Mouse (Mus musculus): ENCODE measurements around the gene Vps29. TPM values are rescaled to one million over a fixed set of nuclear protein-coding genes. Genes with fewer than 3 reads are reported as not detected.

The Vps29 gene
- polyA plus RNA-seq, 1 experiment, result 139 TPM

- H3K4me3 ChIP-seq, result no peak overlapping the region
- TF ChIP-seq REST (IDR thresholded peaks at IDR 0.05; ENCODE audit: insufficient read depth, insufficient read length) (no peak), POLR2A (IDR thresholded peaks at IDR 0.05; ENCODE audit: insufficient read length, low read depth) (no peak)
Observed at GRCm38 (mm10) chr5:122343768-122344167, 10.4 kb upstream of the Vps29 start.

GRCm38 (mm10) chr5:122344260-122344659 lies 9.9 kb upstream of the Vps29 start:
- Histone ChIP-seq H3K36me3 (ENCODE audit: control insufficient read depth, insufficient read depth) (no peaks in the 10 kb centered on the region), H3K4me3 (no peak overlapping the region), H3K27me3 (ENCODE audit: control insufficient read depth, insufficient read depth, insufficient read length) (no peaks in the 10 kb centered on the region), H3K79me2 (ENCODE audit: control insufficient read depth, insufficient read depth) (no peaks in the 10 kb centered on the region), H3ac (ENCODE audit: control insufficient read depth, insufficient read length) (no peak overlapping the region), H3K4me2 (ENCODE audit: low read depth) (no peak overlapping the region)
- no peak for TF ChIP-seq TCF3 (IDR thresholded peaks at IDR 0.05; ENCODE audit: insufficient read length, low read depth)
- TF ChIP-seq CEBPB (IDR thresholded peaks at IDR 0.05; ENCODE audit: insufficient read depth, poor library complexity, severe bottlenecking), result no peak
- TF ChIP-seq MYOD1 (IDR thresholded peaks at IDR 0.05; ENCODE audit: control insufficient read depth in 1 of 3, insufficient read length in 2 of 3, low read depth in 2 of 3), result no peak
- no peak for TF ChIP-seq SRF (IDR thresholded peaks at IDR 0.05; ENCODE audit: control insufficient read depth, insufficient read length, low read depth)
- TF ChIP-seq E2F4 (IDR thresholded peaks at IDR 0.05; ENCODE audit: insufficient read depth), result no peak
- no peak for TF ChIP-seq REST (IDR thresholded peaks at IDR 0.05; ENCODE audit: insufficient read depth, insufficient read length)
- TF ChIP-seq POLR2A (IDR thresholded peaks at IDR 0.05; ENCODE audit: insufficient read length, low read depth), result no peak
- TF ChIP-seq MYOG (IDR thresholded peaks at IDR 0.05; ENCODE audit: control insufficient read depth in 1 of 3, insufficient read depth in 1 of 3, insufficient read length in 2 of 3, low read depth in 2 of 3), result no peak
- no peak for TF ChIP-seq MAX (IDR thresholded peaks at IDR 0.05; ENCODE audit: low read depth)
- TF ChIP-seq TCF12 (IDR thresholded peaks at IDR 0.05; ENCODE audit: insufficient read depth, poor library complexity, severe bottlenecking), result no peak
- TF ChIP-seq USF1 (IDR thresholded peaks at IDR 0.05; ENCODE audit: low read depth), result no peak
- TF ChIP-seq POLR2AphosphoS2 (IDR thresholded peaks at IDR 0.05; ENCODE audit: insufficient read length, low read depth), result no peak

More at GRCm38 (mm10) chr5:122343768-122344167, 10.4 kb upstream of the Vps29 start:
- no peaks in the 10 kb centered on the region for H3K27me3 ChIP-seq (ENCODE audit: control insufficient read depth, insufficient read depth, insufficient read length)
- no peaks in the 10 kb centered on the region for H3K79me2 ChIP-seq (ENCODE audit: control insufficient read depth, insufficient read depth)
- no peak overlapping the region for H3ac ChIP-seq (ENCODE audit: control insufficient read depth, insufficient read length)
- no peaks in the 10 kb centered on the region for H3K36me3 ChIP-seq (ENCODE audit: control insufficient read depth, insufficient read depth)
- no peak overlapping the region for H3K4me2 ChIP-seq (ENCODE audit: low read depth)

- no peak overlapping the region for H3K4me2 ChIP-seq (ENCODE audit: low read depth)
- no peaks in the 10 kb centered on the region for H3K79me2 ChIP-seq (ENCODE audit: control insufficient read depth, insufficient read depth)
- H3K36me3 ChIP-seq (ENCODE audit: control insufficient read depth, insufficient read depth), result no peaks in the 10 kb centered on the region
- no peak overlapping the region for H3ac ChIP-seq (ENCODE audit: control insufficient read depth, insufficient read length)
- peaks cover 4% of the 10 kb centered on the region for H3K27me3 ChIP-seq (ENCODE audit: control insufficient read depth, insufficient read depth, insufficient read length)
- no peak for TF ChIP-seq SRF (IDR thresholded peaks at IDR 0.05; ENCODE audit: control insufficient read depth, insufficient read length, low read depth)
- H3K4me3 ChIP-seq, result no peak overlapping the region
Observed at GRCm38 (mm10) chr5:122345777-122346176, 8.4 kb upstream of the Vps29 start.

GRCm38 (mm10) chr5:122354492-122355067 lies 411 bp downstream of the Vps29 start:
- Histone ChIP-seq H3K79me2 (ENCODE audit: control insufficient read depth, insufficient read depth) (peaks cover 45% of the 10 kb centered on the region), H3K4me2 (ENCODE audit: low read depth) (peak overlapping the region; percentile 84), H3K36me3 (ENCODE audit: control insufficient read depth, insufficient read depth) (no peaks in the 10 kb centered on the region), H3ac (ENCODE audit: control insufficient read depth, insufficient read length) (peak overlapping the region; percentile 57), H3K27me3 (ENCODE audit: control insufficient read depth, insufficient read depth, insufficient read length) (peaks cover 3% of the 10 kb centered on the region), H3K4me3 (peak overlapping the region; percentile 54)
- TF ChIP-seq POLR2A (IDR thresholded peaks at IDR 0.05; ENCODE audit: insufficient read length, low read depth), result peak; percentile 40
- TF ChIP-seq SRF (IDR thresholded peaks at IDR 0.05; ENCODE audit: control insufficient read depth, insufficient read length, low read depth), result no peak
- TF ChIP-seq MYOG (IDR thresholded peaks at IDR 0.05; ENCODE audit: control insufficient read depth in 1 of 3, insufficient read depth in 1 of 3, insufficient read length in 2 of 3, low read depth in 2 of 3), result peak in 2 of 3 experiments; percentile 3 to 8

- TF ChIP-seq TCF12 (IDR thresholded peaks at IDR 0.05; ENCODE audit: insufficient read depth, poor library complexity, severe bottlenecking) (no peak), POLR2AphosphoS2 (IDR thresholded peaks at IDR 0.05; ENCODE audit: insufficient read length, low read depth) (peak; percentile 16), MYOD1 (IDR thresholded peaks at IDR 0.05; ENCODE audit: control insufficient read depth in 1 of 3, insufficient read length in 2 of 3, low read depth in 2 of 3) (no peak), USF1 (IDR thresholded peaks at IDR 0.05; ENCODE audit: low read depth) (no peak), E2F4 (IDR thresholded peaks at IDR 0.05; ENCODE audit: insufficient read depth) (no peak)
- Histone ChIP-seq H3K4me2 (ENCODE audit: low read depth) (peak within 1 kb of the TSS; percentile 96), H3K79me2 (ENCODE audit: control insufficient read depth, insufficient read depth) (peaks cover 18% of the 10 kb centered on the region), H3ac (ENCODE audit: control insufficient read depth, insufficient read length) (peak within 1 kb of the TSS; percentile 79), H3K27me3 (ENCODE audit: control insufficient read depth, insufficient read depth, insufficient read length) (no peaks in the 10 kb centered on the region), H3K36me3 (ENCODE audit: control insufficient read depth, insufficient read depth) (peaks cover 24% of the 10 kb centered on the region), H3K4me3 (peak within 1 kb of the TSS; percentile 75)
Observed at GRCm38 (mm10) chr5:122371591-122372191, 17.5 kb downstream of the Vps29 start, which contains the start of gene Gpn3. TSS of gene Gpn3 (plus strand) at chr5:122371876.
